Mouse (Mus musculus): ENCODE data around the gene Lpxn. TPM values are rescaled to one million over a fixed set of nuclear protein-coding genes. Genes with fewer than 3 reads are reported as not detected.

The Lpxn gene
- 0.81 TPM for polyA plus RNA-seq (2014; fragmentation: Illumina TruSeq; extraction: RNeasy Lipid Tissue Mini Kit (QIAGEN cat#74804); ENCODE audit: low read depth, low replicate concordance)

DNA sequence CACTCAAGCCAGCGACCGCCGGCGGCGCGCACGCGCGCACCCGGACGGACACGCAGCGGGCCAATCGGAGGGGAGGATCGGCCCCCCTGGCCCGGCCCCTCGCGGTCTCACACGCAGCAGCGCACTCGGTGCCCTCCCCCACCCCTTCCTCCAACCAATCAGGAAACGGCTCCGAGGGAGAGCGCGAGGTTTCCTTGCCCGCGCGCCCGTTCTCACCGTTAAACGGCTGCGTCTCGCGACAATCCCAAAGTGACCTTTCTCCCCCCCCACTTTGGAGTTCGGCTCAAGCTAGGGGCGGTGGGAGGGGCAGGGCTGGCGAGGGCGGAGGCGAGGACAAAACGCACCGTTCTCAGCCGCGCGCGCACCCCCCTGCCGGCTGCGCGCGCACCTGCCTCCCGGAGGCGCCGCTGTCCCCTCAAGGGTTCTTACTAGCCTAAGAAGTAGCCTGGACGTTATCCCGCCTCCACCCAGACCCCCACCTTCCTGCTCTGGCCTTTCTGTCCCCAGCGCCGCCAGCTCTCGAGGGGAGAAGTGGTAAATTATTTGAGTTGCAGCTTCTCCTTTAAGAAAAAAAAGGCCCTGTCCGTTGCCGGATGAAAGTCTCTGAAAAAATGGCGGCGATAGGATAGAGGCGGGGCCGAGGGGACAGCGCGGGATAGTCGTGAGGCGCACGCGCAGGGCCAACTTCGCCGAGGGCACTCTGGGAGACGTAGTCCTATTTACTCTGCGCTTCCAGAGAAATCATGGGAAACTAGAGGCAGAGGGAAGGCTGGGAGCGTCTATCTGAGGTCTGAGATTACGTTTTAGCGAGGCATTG is at the start of gene Lpxn, which contains the start of gene Zfp91:
Lpxn (plus strand) TSS at position 683 of the 817 bp plus-strand sequence.
Zfp91 (minus strand) TSS at position 616 of the 817 bp plus-strand sequence.

GRCm38 (mm10) chr19:12765308-12765707 is 30.7 kb upstream of the Lpxn start, which contains the start of gene Cntf:
Cntf (minus strand) TSS chr19:12765632.

GRCm38 (mm10) chr19:12846382-12846781 is 50.4 kb downstream of the Lpxn start, which contains the start of gene Gm5244:
Gm5244 (plus strand) TSS chr19:12846682.

DNA sequence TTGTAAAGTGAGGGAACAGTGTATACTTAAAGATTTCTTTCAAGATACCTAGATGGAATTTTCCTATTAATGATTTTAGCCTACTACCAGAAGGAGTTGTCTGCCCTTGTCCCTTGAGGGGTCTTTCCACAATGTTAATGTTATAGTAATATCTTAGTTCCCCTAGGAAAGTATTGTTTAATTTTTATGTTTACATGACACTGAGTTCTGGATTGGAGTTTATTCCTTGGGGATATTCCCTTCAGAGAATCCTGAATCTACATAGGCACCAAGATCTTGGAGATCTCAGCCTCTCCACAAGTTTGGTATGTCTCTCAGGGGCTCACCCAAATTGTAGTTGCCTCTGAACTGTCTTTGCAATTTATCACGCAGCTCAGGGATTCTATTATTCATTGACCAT is 61.0 kb downstream of the Lpxn start, which contains the start of gene Olfr1444:
Olfr1444 (plus strand) TSS at position 301 of the 400 bp plus-strand sequence.

Other genes with a start within 250 kb of the Lpxn start
- not detected for gene Gm4952, start 196.2 kb upstream of the Lpxn start, polyA plus RNA-seq (2014; fragmentation: Illumina TruSeq; extraction: RNeasy Lipid Tissue Mini Kit (QIAGEN cat#74804); ENCODE audit: low read depth, low replicate concordance)
- 0.13 TPM for gene Glyat, start 162.9 kb upstream of the Lpxn start, polyA plus RNA-seq (2014; fragmentation: Illumina TruSeq; extraction: RNeasy Lipid Tissue Mini Kit (QIAGEN cat#74804); ENCODE audit: low read depth, low replicate concordance)
- not detected for gene Olfr1442, start 125.8 kb upstream of the Lpxn start, polyA plus RNA-seq (2014; fragmentation: Illumina TruSeq; extraction: RNeasy Lipid Tissue Mini Kit (QIAGEN cat#74804); ENCODE audit: low read depth, low replicate concordance)
- not detected for gene Olfr1443, start 118.1 kb upstream of the Lpxn start, polyA plus RNA-seq (2014; fragmentation: Illumina TruSeq; extraction: RNeasy Lipid Tissue Mini Kit (QIAGEN cat#74804); ENCODE audit: low read depth, low replicate concordance)
- not detected for gene Keg1, start 100.4 kb upstream of the Lpxn start, polyA plus RNA-seq (2014; fragmentation: Illumina TruSeq; extraction: RNeasy Lipid Tissue Mini Kit (QIAGEN cat#74804); ENCODE audit: low read depth, low replicate concordance)
- gene Cntf, start 30.6 kb upstream of the Lpxn start, polyA plus RNA-seq (2014; fragmentation: Illumina TruSeq; extraction: RNeasy Lipid Tissue Mini Kit (QIAGEN cat#74804); ENCODE audit: low read depth, low replicate concordance): 3.9 TPM
- 60.2 TPM for gene Zfp91, start 67 bp upstream of the Lpxn start, polyA plus RNA-seq (2014; fragmentation: Illumina TruSeq; extraction: RNeasy Lipid Tissue Mini Kit (QIAGEN cat#74804); ENCODE audit: low read depth, low replicate concordance)
- not detected for gene Gm5244, start 50.5 kb downstream of the Lpxn start, polyA plus RNA-seq (2014; fragmentation: Illumina TruSeq; extraction: RNeasy Lipid Tissue Mini Kit (QIAGEN cat#74804); ENCODE audit: low read depth, low replicate concordance)
- not detected for gene Olfr1444, start 61.1 kb downstream of the Lpxn start, polyA plus RNA-seq (2014; fragmentation: Illumina TruSeq; extraction: RNeasy Lipid Tissue Mini Kit (QIAGEN cat#74804); ENCODE audit: low read depth, low replicate concordance)
- gene Olfr1445, start 87.7 kb downstream of the Lpxn start, polyA plus RNA-seq (2014; fragmentation: Illumina TruSeq; extraction: RNeasy Lipid Tissue Mini Kit (QIAGEN cat#74804); ENCODE audit: low read depth, low replicate concordance): not detected
- gene Olfr1446, start 97.3 kb downstream of the Lpxn start, polyA plus RNA-seq (2014; fragmentation: Illumina TruSeq; extraction: RNeasy Lipid Tissue Mini Kit (QIAGEN cat#74804); ENCODE audit: low read depth, low replicate concordance): not detected
- gene Olfr1447, start 107.5 kb downstream of the Lpxn start, polyA plus RNA-seq (2014; fragmentation: Illumina TruSeq; extraction: RNeasy Lipid Tissue Mini Kit (QIAGEN cat#74804); ENCODE audit: low read depth, low replicate concordance): not detected
- gene Olfr1448, start 128.2 kb downstream of the Lpxn start, polyA plus RNA-seq (2014; fragmentation: Illumina TruSeq; extraction: RNeasy Lipid Tissue Mini Kit (QIAGEN cat#74804); ENCODE audit: low read depth, low replicate concordance): not detected
- gene Olfr1449, start 134.6 kb downstream of the Lpxn start, polyA plus RNA-seq (2014; fragmentation: Illumina TruSeq; extraction: RNeasy Lipid Tissue Mini Kit (QIAGEN cat#74804); ENCODE audit: low read depth, low replicate concordance): not detected
- gene Olfr1450, start 154.1 kb downstream of the Lpxn start, polyA plus RNA-seq (2014; fragmentation: Illumina TruSeq; extraction: RNeasy Lipid Tissue Mini Kit (QIAGEN cat#74804); ENCODE audit: low read depth, low replicate concordance): not detected
- gene Olfr1451, start 198.8 kb downstream of the Lpxn start, polyA plus RNA-seq (2014; fragmentation: Illumina TruSeq; extraction: RNeasy Lipid Tissue Mini Kit (QIAGEN cat#74804); ENCODE audit: low read depth, low replicate concordance): not detected
- gene Olfr1453, start 232.1 kb downstream of the Lpxn start, polyA plus RNA-seq (2014; fragmentation: Illumina TruSeq; extraction: RNeasy Lipid Tissue Mini Kit (QIAGEN cat#74804); ENCODE audit: low read depth, low replicate concordance): not detected